Mouse (Mus musculus) CH12.LX (cell line): ENCODE measurements at regions not wholly inside any gene's neighbourhood (a gene's known extent, or its start where the extent isn't known, plus 50 kb on each side); places are given as distances from the start of the nearest gene placed in this dataset.

Source experiments
- CTCF ChIP-seq, 2 experiments: IDR thresholded peaks in 1 of 2; conservative IDR thresholded peaks in 1 of 2; 2 replicates each; pipeline ENCODE4 v1.5.1; 2011 to 2012; ENCODE audit warnings: low read depth in 2 of 2, low read length in 2 of 2, improper control_type of control experiment in 1 of 2, inconsistent platforms in 1 of 2, mild to moderate bottlenecking in 1 of 2, moderate library complexity in 1 of 2
- EP300 ChIP-seq: IDR thresholded peaks from 2 replicates; pipeline ENCODE4 v1.6.1; 2011; ENCODE audit warnings: low read length, improper control_type of control experiment
- ETS1 ChIP-seq: conservative IDR thresholded peaks from 2 replicates; pipeline ENCODE4 v1.6.1; 2012; ENCODE audit warnings: low read depth, mild to moderate bottlenecking, inconsistent platforms, low read length, improper control_type of control experiment, moderate library complexity
- GABPA ChIP-seq: IDR thresholded peaks from 2 replicates; pipeline ENCODE4 v1.6.1; 2012; ENCODE audit warnings: low read depth, low read length, improper control_type of control experiment, inconsistent platforms; ENCODE audit not compliant: insufficient replicate concordance
- KAT2A ChIP-seq: IDR thresholded peaks from 2 replicates; pipeline ENCODE4 v1.6.1; 2012; ENCODE audit warnings: low read length, improper control_type of control experiment, inconsistent platforms; ENCODE audit not compliant: insufficient replicate concordance
- MAZ ChIP-seq: IDR thresholded peaks from 2 replicates; pipeline ENCODE4 v1.6.1; 2012; ENCODE audit warnings: low read depth, mild to moderate bottlenecking, inconsistent platforms, low read length, improper control_type of control experiment, moderate library complexity
- MEF2A ChIP-seq: IDR thresholded peaks from 2 replicates; pipeline ENCODE4 v1.6.1; 2014; ENCODE audit warnings: low read depth, mild to moderate bottlenecking, inconsistent platforms, low read length, improper control_type of control experiment, borderline replicate concordance
- MYC ChIP-seq: IDR thresholded peaks from 2 replicates; pipeline ENCODE4 v1.6.1; 2011; ENCODE audit warnings: low read depth, mild to moderate bottlenecking, improper control_type of control experiment, low read length
- POLR2A ChIP-seq: IDR thresholded peaks from 2 replicates; pipeline ENCODE4 v1.6.1; 2011; ENCODE audit warnings: low read depth, mild to moderate bottlenecking, improper control_type of control experiment, low read length
- RAD21 ChIP-seq: IDR thresholded peaks from 2 replicates; pipeline ENCODE4 v1.6.1; 2011; ENCODE audit warnings: low read depth, mild to moderate bottlenecking, low read length, improper control_type of control experiment, moderate library complexity
- UBTF ChIP-seq: IDR thresholded peaks from 2 replicates; pipeline ENCODE4 v1.6.1; 2012; ENCODE audit warnings: low read depth, mild to moderate bottlenecking, inconsistent platforms, low read length, improper control_type of control experiment, moderate library complexity
- USF1 ChIP-seq: IDR thresholded peaks from 2 replicates; pipeline ENCODE4 v1.6.1; 2014; ENCODE audit warnings: low read depth, mild to moderate bottlenecking, inconsistent platforms, low read length, improper control_type of control experiment
- ZC3H11A ChIP-seq: IDR thresholded peaks from 2 replicates; pipeline ENCODE4 v1.6.1; 2012; ENCODE audit warnings: low read depth, mild to moderate bottlenecking, inconsistent platforms, low read length, improper control_type of control experiment
- ZKSCAN1 ChIP-seq: IDR thresholded peaks from 2 replicates; pipeline ENCODE4 v1.6.1; 2012; ENCODE audit warnings: low read depth, inconsistent platforms, low read length, improper control_type of control experiment, borderline replicate concordance

GRCm38 (mm10) chr10:30446572-30446971, 154.0 kb downstream of the Trmt11 start:
- TF ChIP-seq CTCF (conservative IDR thresholded peaks at IDR 0.05 in 1 of 2, IDR thresholded peaks at IDR 0.05 in 1 of 2; ENCODE audit: low read depth in 2 of 2, low read length in 2 of 2) (no peak), KAT2A (no peak), GABPA (no peak), MAZ (no peak), UBTF (no peak), RAD21 (no peak), EP300 (no peak), USF1 (no peak), ZKSCAN1 (no peak), ZC3H11A (no peak), MYC (no peak), POLR2A (no peak), MEF2A (no peak), ETS1 (no peak)
